Mouse (Mus musculus): ENCODE data around the gene Gnai2.

The Gnai2 gene

GRCm38 (mm10) chr9:107658096-107658495 is 22.9 kb upstream of the Gnai2 start:
- DNase-seq (ENCODE audit: low spot score) = no peak

GRCm38 (mm10) chr9:107657144-107657543 is 22.0 kb upstream of the Gnai2 start:
- DNase-seq (ENCODE audit: low spot score) = no peak

GRCm38 (mm10) chr9:107654585-107654984 is 19.4 kb upstream of the Gnai2 start:
- no peak for DNase-seq (ENCODE audit: low spot score)

- no peak for DNase-seq (ENCODE audit: low spot score)
Measured at GRCm38 (mm10) chr9:107653474-107653873, 18.3 kb upstream of the Gnai2 start.

- no peak for DNase-seq (ENCODE audit: low spot score)
Measured at GRCm38 (mm10) chr9:107650708-107651481, 15.7 kb upstream of the Gnai2 start.

GRCm38 (mm10) chr9:107650225-107650624 is 15.1 kb upstream of the Gnai2 start:
- DNase-seq (ENCODE audit: low spot score) = no peak

- no peak for DNase-seq (ENCODE audit: low spot score)
Measured at GRCm38 (mm10) chr9:107648767-107649166, 13.6 kb upstream of the Gnai2 start.

GRCm38 (mm10) chr9:107646975-107647374 is 11.8 kb upstream of the Gnai2 start:
- no peak for DNase-seq (ENCODE audit: low spot score)

GRCm38 (mm10) chr9:107645577-107645976 is 10.4 kb upstream of the Gnai2 start:
- peak; percentile 95 for DNase-seq (ENCODE audit: low spot score)

- DNase-seq (ENCODE audit: low spot score) = no peak
Measured at GRCm38 (mm10) chr9:107645153-107645510, 10.0 kb upstream of the Gnai2 start.

- peak; percentile 95 for DNase-seq (ENCODE audit: low spot score)
Measured at GRCm38 (mm10) chr9:107644495-107645152, 9.5 kb upstream of the Gnai2 start.

GRCm38 (mm10) chr9:107643544-107644214 is 8.5 kb upstream of the Gnai2 start:
- no peak for DNase-seq (ENCODE audit: low spot score)

- no peak for DNase-seq (ENCODE audit: low spot score)
Measured at GRCm38 (mm10) chr9:107641666-107642065, 6.5 kb upstream of the Gnai2 start.

GRCm38 (mm10) chr9:107640257-107640772 is 5.1 kb upstream of the Gnai2 start:
- no peak for DNase-seq (ENCODE audit: low spot score)

GRCm38 (mm10) chr9:107637070-107637469 is 1.9 kb upstream of the Gnai2 start:
- DNase-seq (ENCODE audit: low spot score) = peak; percentile 85

- DNase-seq (ENCODE audit: low spot score) = no peak
Measured at GRCm38 (mm10) chr9:107634406-107635278, 525 bp downstream of the Gnai2 start.

- no peak for DNase-seq (ENCODE audit: low spot score)
Measured at GRCm38 (mm10) chr9:107633661-107634405, 1.3 kb downstream of the Gnai2 start.

GRCm38 (mm10) chr9:107633091-107633660 is 2.0 kb downstream of the Gnai2 start:
- peak; percentile 70 for DNase-seq (ENCODE audit: low spot score)

- DNase-seq (ENCODE audit: low spot score) = no peak
Measured at GRCm38 (mm10) chr9:107632478-107632877, 2.7 kb downstream of the Gnai2 start.

- DNase-seq (ENCODE audit: low spot score) = no peak
Measured at GRCm38 (mm10) chr9:107631861-107632260, 3.3 kb downstream of the Gnai2 start.
